Mouse (Mus musculus) liver, embryonic 15.5 days (tissue): ENCODE measurements around the gene Galp. TPM values are rescaled to one million over a fixed set of nuclear protein-coding genes. Genes with fewer than 3 reads are reported as not detected.
"Not testable (repeated sequence)": the region's sequence is repeated elsewhere in the genome, so short reads cannot be mapped to it uniquely, and the experiment has no call there.

ENCODE experiments used
- ATAC-seq: fragments of 200-750 bp; cut with Nextera tagmentation; 2 replicates; pipeline ENCODE4 v1.8.0; 2017; ENCODE audit warnings: moderate number of reproducible peaks, mild to moderate bottlenecking, moderate library complexity; ENCODE audit not compliant: insufficient read depth
- H3K27ac ChIP-seq: fragments of 300-500 bp; sonication (generic); replicated peaks from 2 replicates; pipeline ENCODE4 v1.5.1; 2015; ENCODE audit warnings: mild to moderate bottlenecking, inconsistent platforms
- H3K27me3 ChIP-seq: fragments of 300-500 bp; sonication (generic); 2 replicates; pipeline ENCODE4 v1.6.1; 2015; ENCODE audit warnings: mild to moderate bottlenecking, inconsistent platforms
- H3K36me3 ChIP-seq: fragments of 300-500 bp; sonication (generic); replicated peaks from 2 replicates; pipeline ENCODE4 v1.6.1; 2015; ENCODE audit warnings: moderate library complexity, mild to moderate bottlenecking, inconsistent platforms
- H3K4me1 ChIP-seq: fragments of 300-500 bp; sonication (generic); replicated peaks from 2 replicates; pipeline ENCODE4 v1.6.1; 2015; ENCODE audit warnings: inconsistent platforms
- H3K4me2 ChIP-seq: fragments of 300-500 bp; sonication (generic); 2 replicates; pipeline ENCODE4 v1.6.1; 2015; ENCODE audit warnings: moderate library complexity, mild to moderate bottlenecking, inconsistent platforms
- H3K4me3 ChIP-seq: fragments of 300-500 bp; sonication (generic); replicated peaks from 2 replicates; pipeline ENCODE4 v1.5.1; 2015; ENCODE audit warnings: mild to moderate bottlenecking, inconsistent platforms
- H3K9ac ChIP-seq: fragments of 300-500 bp; sonication (generic); 2 replicates; pipeline ENCODE4 v1.6.1; 2015; ENCODE audit warnings: moderate library complexity, mild to moderate bottlenecking, inconsistent platforms
- H3K9me3 ChIP-seq: fragments of 300-500 bp; sonication (generic); replicated peaks from 2 replicates; pipeline ENCODE4 v1.6.1; 2016; ENCODE audit warnings: inconsistent platforms
- WGBS: fragments of 180-500 bp; shearing (Covaris S2); methylation state at CpG from one replicate; pipeline ENCODE4 v1.1.7; 2015; ENCODE audit warnings: mixed read lengths; ENCODE audit not compliant: insufficient replicate concordance; 5-methylcytosine and 5-hydroxymethylcytosine counted together
- polyA plus RNA-seq: library from polyadenylated mRNA; unstranded; fragments of >200 nt; fragmentation: Nextera tagmentation; extraction: Ambion mirVana; gene quantifications from 2 replicates; pipeline ENCODE4 v1.2.1, GENCODE M21; 2015

Gene Galp
- polyA plus RNA-seq, 1 experiment from 2014 or later: not detected

DNA sequence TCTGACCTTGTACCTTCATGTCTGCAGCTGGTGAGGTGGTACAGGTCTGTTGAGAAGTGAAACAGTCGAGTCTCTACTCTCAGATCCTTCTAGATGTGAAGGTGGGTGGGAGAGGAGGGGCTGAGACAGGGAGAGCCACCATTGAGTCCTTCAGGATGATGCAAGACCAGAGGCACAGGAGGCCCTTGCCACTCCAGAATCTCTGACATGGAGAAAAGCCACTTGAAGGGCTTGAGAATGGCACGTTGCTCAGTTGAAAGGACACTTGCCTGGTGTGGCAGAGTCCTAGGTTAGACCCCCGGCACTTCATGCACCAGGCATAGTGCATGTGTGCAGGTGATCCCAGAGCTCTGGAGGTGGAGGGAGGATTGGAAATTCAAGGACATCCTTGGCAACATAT is 35.3 kb upstream of the Galp start:
- Histone ChIP-seq H3K4me1 (peaks cover 15% of the 10 kb centered on the region), H3K9ac (no peak overlapping the region), H3K4me2 (no peak overlapping the region), H3K9me3 (no peaks in the 10 kb centered on the region), H3K27me3 (no peaks in the 10 kb centered on the region), H3K4me3 (no peak overlapping the region), H3K36me3 (no peaks in the 10 kb centered on the region), H3K27ac (no peak overlapping the region)
- 49% methylated on average over 3 of the region's 3 CpGs for WGBS
- ATAC-seq: no peak

DNA sequence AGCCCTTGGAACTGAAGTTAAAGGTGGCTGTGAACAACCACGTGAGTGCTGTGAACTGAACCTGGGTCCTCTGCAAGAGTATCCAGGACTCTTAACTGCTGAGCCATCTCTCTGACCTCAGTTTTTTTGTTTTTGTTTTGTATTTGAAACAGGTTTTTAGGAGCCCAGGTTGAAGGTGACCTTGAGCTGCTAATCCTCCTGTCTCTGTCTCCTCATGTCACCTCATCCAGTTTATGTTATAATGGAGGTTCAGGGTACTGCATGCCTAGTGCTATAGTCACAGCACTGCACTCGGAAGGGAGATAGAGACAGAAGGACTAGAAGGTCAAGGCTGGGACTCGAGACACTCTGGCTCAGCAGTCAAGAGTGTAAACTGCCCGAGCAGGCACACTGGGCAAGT is 34.7 kb upstream of the Galp start:
- H3K36me3 ChIP-seq: no peaks in the 10 kb centered on the region

DNA sequence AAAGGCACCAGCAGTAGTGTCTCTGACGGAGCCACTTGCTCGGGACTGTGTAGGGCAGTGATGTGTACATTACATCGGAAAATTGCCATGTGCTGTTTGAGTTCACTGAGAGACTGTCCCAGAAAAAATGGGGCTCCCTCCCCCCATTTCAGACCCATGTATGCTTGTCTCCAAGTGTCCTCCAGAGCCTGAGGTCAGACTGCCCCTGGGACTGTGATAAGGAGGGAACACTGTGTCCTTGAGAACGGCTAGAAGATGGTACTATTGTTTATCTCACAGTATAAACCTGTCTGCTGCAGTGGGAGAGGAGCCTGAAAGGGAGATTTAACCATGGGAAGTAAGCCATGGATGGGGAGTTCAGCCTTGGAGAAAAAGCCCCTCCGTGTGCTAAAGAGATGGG is 32.2 kb upstream of the Galp start:
- Histone ChIP-seq H3K9me3 (no peaks in the 10 kb centered on the region), H3K9ac (no peak overlapping the region), H3K4me2 (no peak overlapping the region), H3K4me1 (no peaks in the 10 kb centered on the region; the same call in 1 of the 2 replicates), H3K36me3 (no peaks in the 10 kb centered on the region), H3K27me3 (no peaks in the 10 kb centered on the region), H3K4me3 (no peak overlapping the region), H3K27ac (no peak overlapping the region)
- ATAC-seq: no peak
- 54% methylated on average over 5 of the region's 5 CpGs for WGBS

More for the DNA sequence above, 34.7 kb upstream of the Galp start:
- H3K27me3 ChIP-seq: no peaks in the 10 kb centered on the region
- peaks cover 9% of the 10 kb centered on the region for H3K4me1 ChIP-seq
- H3K9me3 ChIP-seq: no peaks in the 10 kb centered on the region
- H3K27ac ChIP-seq: no peak overlapping the region
- WGBS: 50% methylated on average over 4 of the region's 4 CpGs
- H3K9ac ChIP-seq: no peak overlapping the region
- H3K4me3 ChIP-seq: no peak overlapping the region
- H3K4me2 ChIP-seq: no peak overlapping the region
- ATAC-seq: no peak

DNA sequence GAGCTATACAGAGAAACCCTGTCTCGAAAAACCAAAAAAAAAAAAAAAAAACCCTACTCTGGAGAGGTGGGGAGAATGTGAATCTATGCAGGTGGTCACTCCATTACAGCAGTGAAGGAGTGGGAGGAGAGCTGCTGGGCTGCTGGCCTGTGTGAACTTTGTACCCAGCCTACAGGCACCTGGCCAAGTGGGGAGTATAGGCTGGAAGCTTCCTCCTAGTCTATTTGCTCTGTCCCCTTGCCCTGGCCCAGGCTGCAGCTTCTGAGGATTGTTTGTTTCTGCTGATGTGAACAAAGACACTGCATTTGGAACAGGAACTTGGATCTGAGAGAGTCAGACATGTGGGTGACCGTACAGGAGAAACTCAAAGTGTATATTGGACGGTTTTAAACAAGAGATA is 27.5 kb upstream of the Galp start:
- 47% methylated on average over 3 of the region's 3 CpGs for WGBS
- Histone ChIP-seq H3K4me2 (no peak overlapping the region), H3K36me3 (no peaks in the 10 kb centered on the region), H3K4me3 (no peak overlapping the region), H3K27me3 (no peaks in the 10 kb centered on the region), H3K9ac (no peak overlapping the region), H3K4me1 (peaks cover 32% of the 10 kb centered on the region), H3K9me3 (no peaks in the 10 kb centered on the region), H3K27ac (peak overlapping the region; percentile 16)
- 0 out of 2 replicates have a peak, but pooled peaks have one; percentile 10 for ATAC-seq

DNA sequence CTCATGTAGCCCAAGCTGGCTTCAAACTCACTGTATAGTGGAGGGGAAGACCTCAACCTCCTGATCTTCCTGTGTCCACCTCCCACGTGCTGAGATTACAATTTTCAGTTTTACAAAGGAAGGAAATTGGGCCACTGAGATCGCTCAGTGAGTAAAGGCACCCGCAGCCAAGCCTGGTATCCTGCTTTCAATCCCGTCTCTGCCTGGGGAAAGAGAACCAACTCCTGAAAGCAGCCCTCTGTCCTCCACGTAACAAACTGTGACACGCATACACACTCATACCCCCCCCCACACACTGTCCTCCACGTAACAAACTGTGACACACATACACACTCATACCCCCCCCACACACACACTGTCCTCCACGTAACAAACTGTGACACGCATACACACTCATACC is 26.5 kb upstream of the Galp start:
- Histone ChIP-seq H3K4me1 (peaks cover 42% of the 10 kb centered on the region), H3K27me3 (no peaks in the 10 kb centered on the region), H3K27ac (0 out of 2 replicates have a peak overlapping the region, but pooled peaks have one; percentile 51), H3K4me2 (no peak overlapping the region), H3K9ac (no peak overlapping the region), H3K9me3 (no peaks in the 10 kb centered on the region), H3K4me3 (no peak overlapping the region), H3K36me3 (no peaks in the 10 kb centered on the region)
- 63% methylated on average over 9 of the region's 9 CpGs for WGBS
- no peak for ATAC-seq

DNA sequence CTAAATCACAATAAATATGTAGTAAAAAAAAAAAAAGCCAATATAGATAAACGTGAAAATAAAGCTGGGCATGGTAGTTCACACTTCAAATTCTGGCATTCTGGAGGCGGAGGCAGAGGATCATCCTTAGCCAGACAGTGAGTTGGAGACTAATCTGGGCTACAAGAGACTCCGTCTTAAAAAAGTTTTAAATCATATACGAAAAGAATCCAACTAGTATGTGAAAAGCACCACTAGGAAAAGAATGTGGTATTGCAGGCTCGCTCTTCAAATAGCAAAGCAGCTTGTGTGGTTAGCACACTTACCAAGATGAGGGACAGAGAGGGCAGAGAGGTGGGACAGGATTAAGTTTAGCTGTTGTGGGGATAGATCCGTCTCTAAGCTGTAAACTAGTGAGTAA is 26.0 kb upstream of the Galp start:
- no peak for ATAC-seq
- peak overlapping the region; percentile 72 for H3K9ac ChIP-seq
- 42% methylated on average over 6 of the region's 6 CpGs for WGBS

DNA sequence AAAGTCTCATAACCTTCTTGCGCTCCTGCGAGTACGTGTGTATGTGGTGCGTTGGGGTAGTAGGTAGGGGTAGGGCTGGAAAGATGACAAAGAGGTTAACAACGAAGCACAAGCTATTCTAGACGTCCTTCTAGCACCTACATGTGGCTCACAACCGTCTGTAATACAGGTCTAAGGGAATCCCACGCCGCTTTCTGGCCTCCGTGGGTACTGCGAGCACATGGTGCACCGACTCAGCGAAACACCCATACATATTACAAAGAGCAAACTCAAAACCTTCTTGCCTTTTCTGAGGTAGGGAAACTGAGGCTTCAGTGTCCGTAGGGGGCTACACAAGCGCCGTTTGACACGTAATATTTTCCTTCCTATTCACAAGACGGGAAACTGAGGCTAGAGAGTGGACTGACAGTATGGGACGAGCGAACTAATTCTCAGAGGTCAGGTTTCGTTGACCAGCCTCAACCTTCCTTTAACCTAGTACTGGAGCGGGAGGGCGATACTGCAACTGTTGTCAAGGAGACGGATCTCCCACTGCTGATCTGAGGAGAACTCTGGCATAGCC is 25.4 kb upstream of the Galp start:
- Histone ChIP-seq H3K27me3 (no peaks in the 10 kb centered on the region), H3K9ac (peak overlapping the region; percentile 72), H3K4me3 (peak overlapping the region; percentile 71), H3K36me3 (no peaks in the 10 kb centered on the region), H3K27ac (peak overlapping the region; percentile 81), H3K9me3 (no peaks in the 10 kb centered on the region), H3K4me1 (peaks cover 48% of the 10 kb centered on the region), H3K4me2 (peak overlapping the region; percentile 95)
- ATAC-seq: peak; percentile 34
- WGBS: under 1% methylated on average over 24 of the region's 24 CpGs

More for the DNA sequence above, 26.0 kb upstream of the Galp start:
- Histone ChIP-seq H3K4me1 (peaks cover 46% of the 10 kb centered on the region), H3K36me3 (no peaks in the 10 kb centered on the region), H3K27me3 (no peaks in the 10 kb centered on the region), H3K9me3 (no peaks in the 10 kb centered on the region), H3K4me3 (peak overlapping the region; percentile 71), H3K4me2 (peak overlapping the region; percentile 95), H3K27ac (peak overlapping the region; percentile 81)

DNA sequence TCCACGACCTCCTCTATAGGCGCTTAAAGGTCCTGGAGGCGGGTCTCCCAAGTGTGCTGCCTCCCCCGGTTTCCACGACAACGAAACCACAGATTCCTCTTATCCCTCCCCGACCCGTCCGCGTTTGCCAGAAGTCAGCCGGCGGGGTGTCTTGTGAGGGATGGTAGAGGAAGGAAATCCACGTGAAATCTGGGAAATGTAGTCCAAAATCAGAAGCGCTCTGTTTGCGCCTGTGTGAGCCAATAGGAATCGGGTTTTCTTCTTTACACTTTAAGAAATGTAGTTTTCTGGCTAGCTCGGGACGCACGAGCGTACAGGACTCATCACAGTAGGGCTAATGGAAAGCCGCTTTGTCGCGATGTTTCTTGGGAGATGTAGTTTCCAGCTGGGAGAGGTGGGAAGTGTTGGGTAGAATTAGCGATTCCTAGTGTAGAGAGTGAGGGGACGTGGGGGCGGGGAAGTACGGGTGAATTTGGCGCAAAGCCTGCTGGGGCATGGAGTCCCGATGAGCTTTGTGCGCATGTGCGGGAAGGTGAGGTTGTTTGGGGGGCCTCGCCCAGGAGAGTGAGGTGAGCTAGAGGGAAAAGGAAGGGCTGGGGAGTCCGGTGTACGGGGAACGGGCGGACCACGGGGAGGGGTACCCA is 24.8 kb upstream of the Galp start, which contains the start of gene Zfp444:
Gene Zfp444, plus strand, starts transcription at position 221 of the 644 bp plus-strand sequence.
- H3K4me3 ChIP-seq: peak within 1 kb of the TSS; percentile 71
- no peaks in the 10 kb centered on the region for H3K27me3 ChIP-seq
- H3K4me2 ChIP-seq: peak within 1 kb of the TSS; percentile 95
- H3K36me3 ChIP-seq: no peaks in the 10 kb centered on the region
- H3K4me1 ChIP-seq: peaks cover 48% of the 10 kb centered on the region
- under 1% methylated on average over 37 of the region's 37 CpGs for WGBS
- peak within 1 kb of the TSS; percentile 72 for H3K9ac ChIP-seq
- peak within 1 kb of the TSS; percentile 81 for H3K27ac ChIP-seq
- H3K9me3 ChIP-seq: no peaks in the 10 kb centered on the region
- ATAC-seq: peak; percentile 81

DNA sequence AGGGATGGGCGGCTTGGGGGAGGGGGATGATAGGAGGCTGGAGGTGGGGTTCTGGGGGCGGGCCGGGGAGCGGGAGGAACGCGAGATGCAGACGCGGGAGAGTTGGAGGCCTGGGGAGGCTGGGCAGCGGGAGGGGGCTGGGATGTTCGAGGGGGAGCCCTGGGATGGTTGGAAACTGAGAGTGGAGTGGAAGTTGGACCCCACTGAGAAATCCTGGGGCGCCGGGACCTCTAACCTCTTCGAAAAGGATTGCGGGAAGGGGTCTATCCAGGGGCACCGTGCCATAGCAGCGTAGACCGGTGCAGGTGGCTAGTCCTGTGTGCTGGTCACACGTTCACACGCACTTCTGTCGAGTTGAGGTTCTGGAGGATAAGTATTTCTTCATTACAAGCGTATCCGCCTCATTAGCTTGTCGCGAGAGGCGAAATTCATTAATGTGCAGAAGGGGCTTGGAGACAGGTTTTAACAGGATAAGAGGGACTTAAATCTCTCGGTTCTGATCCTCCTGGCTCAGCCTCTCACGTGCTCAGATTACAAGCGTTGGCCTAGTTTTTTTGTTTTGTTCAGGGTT is 24.1 kb upstream of the Galp start:
- 2% methylated on average over 28 of the region's 28 CpGs for WGBS

DNA sequence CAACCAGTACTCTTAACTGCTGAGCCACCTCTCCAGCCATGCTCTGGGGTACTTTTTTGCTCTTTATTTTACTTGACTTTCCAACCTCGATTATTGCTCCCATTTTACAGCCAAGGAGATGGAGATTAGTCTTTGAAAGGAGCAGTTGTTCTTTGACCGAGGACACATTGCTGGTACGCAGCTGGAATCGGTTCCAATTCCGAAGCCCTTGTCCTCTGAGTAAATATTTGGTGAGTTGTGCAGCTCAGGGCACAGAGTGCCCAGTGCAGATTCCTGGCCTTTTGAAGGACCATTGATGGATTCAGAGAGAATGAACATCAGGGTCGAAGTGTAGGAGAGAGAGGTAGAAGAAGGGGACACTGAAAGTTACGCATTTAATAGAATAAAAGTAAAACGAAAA is 23.0 kb upstream of the Galp start:
- Histone ChIP-seq H3K9me3 (no peaks in the 10 kb centered on the region), H3K27me3 (no peaks in the 10 kb centered on the region), H3K36me3 (0 out of 2 replicates have a peak, but pooled peaks cover 3% of the 10 kb centered on the region), H3K4me3 (no peak overlapping the region), H3K4me1 (peaks cover 48% of the 10 kb centered on the region), H3K9ac (no peak overlapping the region), H3K27ac (peak overlapping the region; percentile 81), H3K4me2 (peak overlapping the region; percentile 95; the same call in 1 of the 2 replicates)
- ATAC-seq: no peak
- WGBS: 71% methylated on average over 8 of the region's 8 CpGs

More for the DNA sequence above, 24.1 kb upstream of the Galp start:
- Histone ChIP-seq H3K9me3 (no peaks in the 10 kb centered on the region), H3K9ac (peak overlapping the region; percentile 72), H3K27ac (peak overlapping the region; percentile 81), H3K4me2 (peak overlapping the region; percentile 95), H3K4me3 (peak overlapping the region; percentile 71), H3K36me3 (no peaks in the 10 kb centered on the region), H3K27me3 (no peaks in the 10 kb centered on the region), H3K4me1 (peaks cover 48% of the 10 kb centered on the region)
- ATAC-seq: peak; percentile 16

DNA sequence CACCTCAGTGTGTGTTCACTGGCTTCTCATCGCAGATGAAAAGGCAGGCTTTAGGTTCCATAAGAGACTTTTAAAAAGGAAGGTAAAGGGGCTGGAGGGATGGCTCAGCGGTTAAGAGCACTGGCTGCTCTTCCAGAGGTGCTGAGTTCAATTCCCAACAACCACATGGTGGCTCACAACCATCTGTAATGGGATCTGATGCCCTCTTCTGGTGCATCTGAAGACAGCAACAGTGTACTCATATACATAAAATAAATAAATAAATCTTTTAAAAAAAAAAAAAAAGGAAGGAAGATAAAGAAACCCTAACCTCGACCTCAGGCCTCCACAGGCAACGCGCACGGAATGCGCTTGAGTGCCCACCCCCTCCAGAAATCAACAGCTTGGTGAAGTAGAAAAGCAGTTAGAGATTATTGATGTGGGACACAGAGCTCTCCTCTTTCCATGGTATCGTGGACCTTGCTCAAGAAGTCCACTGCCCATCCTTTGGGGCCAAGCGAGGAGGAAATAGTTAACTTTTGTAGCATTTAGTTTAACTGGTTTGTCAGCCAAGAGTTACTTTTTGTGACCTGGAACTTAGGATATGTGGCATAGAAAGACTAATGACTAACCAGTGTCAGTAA is 22.4 kb upstream of the Galp start:
- not testable (repeated sequence) for H3K4me3 ChIP-seq, H3K36me3 ChIP-seq, H3K27me3 ChIP-seq, H3K9me3 ChIP-seq, H3K9ac ChIP-seq, ATAC-seq
- 26% methylated on average over 9 of the region's 9 CpGs for WGBS
- 0 out of 2 replicates have a peak overlapping the region, but pooled peaks have one; percentile 4 for H3K4me2 ChIP-seq
- peak overlapping the region; percentile 81 for H3K27ac ChIP-seq
- H3K4me1 ChIP-seq: peaks cover 48% of the 10 kb centered on the region
